Mouse (Mus musculus): ENCODE data around the gene Actr3b. TPM values are rescaled to one million over a fixed set of nuclear protein-coding genes. Genes with fewer than 3 reads are reported as not detected.
"Not testable (repeated sequence)": the region's sequence is repeated elsewhere in the genome, so short reads cannot be mapped to it uniquely, and the experiment has no call there.

The Actr3b gene
- 19.9 and 21.0 TPM in 2 replicates for polyA plus RNA-seq (2015; fragmentation: Nextera tagmentation; extraction: Ambion mirVana)

GRCm38 (mm10) chr5:25759460-25760409, at the start of gene Actr3b:
Gene Actr3b (plus strand): TSS chr5:25759997.
- WGBS: 3% methylated on average over 45 of the region's 45 CpGs
- H3K36me3 ChIP-seq: no peaks in the 10 kb centered on the region
- peak within 1 kb of the TSS; percentile 87 for H3K9ac ChIP-seq
- H3K4me2 ChIP-seq: peak within 1 kb of the TSS; percentile 82
- H3K27ac ChIP-seq: no peak within 1 kb of the TSS; the same call in 1 of the 2 replicates
- ATAC-seq (ENCODE audit: low FRiP score): peak; percentile 97
- peaks cover 18% of the 10 kb centered on the region for H3K4me1 ChIP-seq (replicated peaks)
- no peaks in the 10 kb centered on the region for H3K27me3 ChIP-seq
- H3K4me3 ChIP-seq: peak within 1 kb of the TSS; percentile 81
- no peaks in the 10 kb centered on the region for H3K9me3 ChIP-seq

- H3K4me2 ChIP-seq; H3K4me1 ChIP-seq (replicated peaks); H3K27me3 ChIP-seq; H3K9me3 ChIP-seq; H3K27ac ChIP-seq; H3K36me3 ChIP-seq; ATAC-seq (ENCODE audit: low FRiP score); H3K4me3 ChIP-seq; H3K9ac ChIP-seq: not testable (repeated sequence)
- WGBS: 90% methylated on average over 4 of the region's 4 CpGs
Observed at GRCm38 (mm10) chr5:25713001-25713706, 46.6 kb upstream of the Actr3b start.

- Histone ChIP-seq H3K27ac (no peak overlapping the region), H3K36me3 (no peaks in the 10 kb centered on the region), H3K4me3 (no peak overlapping the region), H3K9me3 (no peaks in the 10 kb centered on the region), H3K9ac (no peak overlapping the region), H3K4me2 (no peak overlapping the region), H3K4me1 (replicated peaks) (no peaks in the 10 kb centered on the region), H3K27me3 (no peaks in the 10 kb centered on the region)
- no peak for ATAC-seq (ENCODE audit: low FRiP score)
- WGBS: 89% methylated on average over 4 of the region's 4 CpGs
Observed at GRCm38 (mm10) chr5:25719390-25719789, 40.4 kb upstream of the Actr3b start.

GRCm38 (mm10) chr5:25723016-25723415, 36.8 kb upstream of the Actr3b start:
- H3K9ac ChIP-seq: no peak overlapping the region
- 72% methylated on average over 2 of the region's 2 CpGs for WGBS
- no peaks in the 10 kb centered on the region for H3K36me3 ChIP-seq
- ATAC-seq (ENCODE audit: low FRiP score): no peak
- no peaks in the 10 kb centered on the region for H3K27me3 ChIP-seq
- H3K4me3 ChIP-seq: no peak overlapping the region
- H3K4me1 ChIP-seq (replicated peaks): no peaks in the 10 kb centered on the region
- H3K4me2 ChIP-seq: no peak overlapping the region
- H3K9me3 ChIP-seq: no peaks in the 10 kb centered on the region
- no peak overlapping the region for H3K27ac ChIP-seq

- Histone ChIP-seq H3K9ac (no peak overlapping the region), H3K27ac (no peak overlapping the region), H3K4me2 (no peak overlapping the region), H3K9me3 (no peaks in the 10 kb centered on the region), H3K36me3 (no peaks in the 10 kb centered on the region), H3K4me3 (no peak overlapping the region), H3K4me1 (replicated peaks) (no peaks in the 10 kb centered on the region), H3K27me3 (no peaks in the 10 kb centered on the region)
- WGBS: 64% methylated on average over 1 of the region's 1 CpGs
- no peak for ATAC-seq (ENCODE audit: low FRiP score)
Observed at GRCm38 (mm10) chr5:25724134-25724675, 35.6 kb upstream of the Actr3b start.

- Histone ChIP-seq H3K9ac (no peak overlapping the region), H3K27me3 (no peaks in the 10 kb centered on the region), H3K36me3 (no peaks in the 10 kb centered on the region), H3K27ac (no peak overlapping the region), H3K4me2 (no peak overlapping the region), H3K4me3 (no peak overlapping the region), H3K4me1 (replicated peaks) (no peaks in the 10 kb centered on the region), H3K9me3 (no peaks in the 10 kb centered on the region)
- ATAC-seq (ENCODE audit: low FRiP score): no peak
- WGBS: 24% methylated on average over 1 of the region's 1 CpGs
Observed at GRCm38 (mm10) chr5:25734318-25734717, 25.5 kb upstream of the Actr3b start.

GRCm38 (mm10) chr5:25735861-25736260, 23.9 kb upstream of the Actr3b start:
- 90% methylated on average over 2 of the region's 2 CpGs for WGBS
- ATAC-seq (ENCODE audit: low FRiP score): no peak
- H3K4me3 ChIP-seq: no peak overlapping the region
- H3K9ac ChIP-seq: no peak overlapping the region
- no peaks in the 10 kb centered on the region for H3K9me3 ChIP-seq
- no peaks in the 10 kb centered on the region for H3K27me3 ChIP-seq
- H3K4me1 ChIP-seq (replicated peaks): no peaks in the 10 kb centered on the region
- no peak overlapping the region for H3K4me2 ChIP-seq
- H3K36me3 ChIP-seq: no peaks in the 10 kb centered on the region
- no peak overlapping the region for H3K27ac ChIP-seq

- Histone ChIP-seq H3K4me2 (no peak overlapping the region), H3K36me3 (no peaks in the 10 kb centered on the region), H3K4me1 (replicated peaks) (no peaks in the 10 kb centered on the region), H3K9me3 (no peaks in the 10 kb centered on the region), H3K4me3 (no peak overlapping the region), H3K27me3 (no peaks in the 10 kb centered on the region), H3K27ac (no peak overlapping the region), H3K9ac (no peak overlapping the region)
- 58% methylated on average over 3 of the region's 3 CpGs for WGBS
- no peak for ATAC-seq (ENCODE audit: low FRiP score)
Observed at GRCm38 (mm10) chr5:25738448-25738847, 21.3 kb upstream of the Actr3b start.

GRCm38 (mm10) chr5:25738902-25739301, 20.9 kb upstream of the Actr3b start:
- WGBS: 91% methylated on average over 1 of the region's 1 CpGs
- not testable (repeated sequence) for ATAC-seq (ENCODE audit: low FRiP score)

GRCm38 (mm10) chr5:25747904-25748303, 11.9 kb upstream of the Actr3b start:
- no peak overlapping the region for H3K9ac ChIP-seq
- no peak overlapping the region for H3K4me3 ChIP-seq
- H3K4me2 ChIP-seq: no peak overlapping the region
- no peaks in the 10 kb centered on the region for H3K9me3 ChIP-seq
- no peaks in the 10 kb centered on the region for H3K4me1 ChIP-seq (replicated peaks)
- ATAC-seq (ENCODE audit: low FRiP score): no peak
- no peaks in the 10 kb centered on the region for H3K27me3 ChIP-seq
- no peaks in the 10 kb centered on the region for H3K36me3 ChIP-seq
- no peak overlapping the region for H3K27ac ChIP-seq

More at GRCm38 (mm10) chr5:25738902-25739301, 20.9 kb upstream of the Actr3b start:
- H3K9me3 ChIP-seq; H3K36me3 ChIP-seq; H3K4me2 ChIP-seq; H3K27me3 ChIP-seq; H3K4me3 ChIP-seq; H3K9ac ChIP-seq; H3K4me1 ChIP-seq (replicated peaks); H3K27ac ChIP-seq: not testable (repeated sequence)

- Histone ChIP-seq H3K9me3 (no peaks in the 10 kb centered on the region), H3K36me3 (no peaks in the 10 kb centered on the region), H3K4me1 (replicated peaks) (no peaks in the 10 kb centered on the region), H3K4me3 (no peak overlapping the region), H3K27me3 (no peaks in the 10 kb centered on the region), H3K4me2 (no peak overlapping the region), H3K9ac (no peak overlapping the region), H3K27ac (no peak overlapping the region)
- ATAC-seq (ENCODE audit: low FRiP score): no peak
- WGBS: 71% methylated on average over 3 of the region's 3 CpGs
Observed at GRCm38 (mm10) chr5:25748613-25749012, 11.2 kb upstream of the Actr3b start.

GRCm38 (mm10) chr5:25751552-25751951, 8.2 kb upstream of the Actr3b start:
- Histone ChIP-seq H3K4me2 (no peak overlapping the region), H3K27ac (no peak overlapping the region), H3K9ac (no peak overlapping the region), H3K27me3 (no peaks in the 10 kb centered on the region), H3K9me3 (no peaks in the 10 kb centered on the region), H3K36me3 (no peaks in the 10 kb centered on the region), H3K4me3 (no peak overlapping the region), H3K4me1 (replicated peaks) (peaks cover 14% of the 10 kb centered on the region)
- ATAC-seq (ENCODE audit: low FRiP score): no peak

All from hindbrain, embryonic 13.5 days (tissue).